Mouse (Mus musculus) testis, adult 2 months (tissue): Measurements from ENCODE around the gene Gigyf2. TPM values are rescaled to one million over a fixed set of nuclear protein-coding genes. Genes with fewer than 3 reads are reported as not detected.

Experiments used
- H3K27ac ChIP-seq: fragments of 200-500 bp; 2 replicates; pipeline ENCODE4 v1.5.1; 2012; ENCODE audit warnings: low read depth, low read length; ENCODE audit not compliant: control insufficient read depth, insufficient read depth
- H3K27me3 ChIP-seq: fragments of 200-500 bp; 2 replicates; pipeline ENCODE4 v1.6.1; 2012; ENCODE audit warnings: mild to moderate bottlenecking, low read length, moderate library complexity; ENCODE audit not compliant: control insufficient read depth, insufficient read depth
- H3K36me3 ChIP-seq: fragments of 200-500 bp; 2 replicates; pipeline ENCODE4 v1.6.1; 2012; ENCODE audit warnings: mild to moderate bottlenecking, low read length; ENCODE audit not compliant: control insufficient read depth, insufficient read depth
- H3K4me1 ChIP-seq: fragments of 200-500 bp; 2 replicates; pipeline ENCODE4 v1.6.1; 2012; ENCODE audit warnings: low read length; ENCODE audit not compliant: control insufficient read depth, insufficient read depth
- H3K4me3 ChIP-seq: fragments of 200-500 bp; 2 replicates; pipeline ENCODE4 v1.5.1; 2012; ENCODE audit warnings: low read depth, mild to moderate bottlenecking, low read length, moderate library complexity, mixed read lengths; ENCODE audit not compliant: control insufficient read depth
- CTCF ChIP-seq: fragments of 200-500 bp; IDR thresholded peaks from 2 replicates; pipeline ENCODE4 v1.5.1; 2012; ENCODE audit warnings: low read depth, mild to moderate bottlenecking, inconsistent platforms, low read length, moderate library complexity; ENCODE audit not compliant: control insufficient read depth, insufficient read depth, insufficient replicate concordance
- POLR2A ChIP-seq: fragments of 200-500 bp; IDR thresholded peaks from 2 replicates; pipeline ENCODE4 v1.6.1; 2012; ENCODE audit warnings: low read depth, mild to moderate bottlenecking, inconsistent platforms, low read length, moderate library complexity; ENCODE audit not compliant: control insufficient read depth
- polyA plus RNA-seq: library from polyadenylated mRNA; depleted of rRNA; stranded (reverse); fragments of >200 nt; gene quantifications from 2 replicates; pipeline ENCODE4 v1.2.3, GENCODE M21; 2012; rRNA removed

Gigyf2 gene
- polyA plus RNA-seq, result 63.6 and 74.0 TPM in 2 replicates

- Histone ChIP-seq H3K4me1 (no peaks in the 10 kb centered on the region), H3K4me3 (peak within 1 kb of the TSS; percentile 89), H3K27ac (peak within 1 kb of the TSS; percentile 73), H3K27me3 (no peaks in the 10 kb centered on the region), H3K36me3 (no peaks in the 10 kb centered on the region)
- TF ChIP-seq POLR2A, result peak; percentile 87
- TF ChIP-seq CTCF, result no peak
Observed at GRCm38 (mm10) chr1:87326742-87327163, at the start of gene Gigyf2. TSS of gene Gigyf2 (plus strand) at chr1:87326998.

GRCm38 (mm10) chr1:87280281-87280680 is 46.5 kb upstream of the Gigyf2 start:
- Histone ChIP-seq H3K36me3 (no peaks in the 10 kb centered on the region), H3K27me3 (no peaks in the 10 kb centered on the region), H3K4me1 (peaks cover 10% of the 10 kb centered on the region), H3K4me3 (no peak overlapping the region), H3K27ac (no peak overlapping the region)
- no peak for TF ChIP-seq POLR2A
- no peak for TF ChIP-seq CTCF

- no peak overlapping the region for H3K27ac ChIP-seq
- H3K27me3 ChIP-seq, result no peaks in the 10 kb centered on the region
- peak overlapping the region; percentile 55 for H3K4me3 ChIP-seq
Observed at GRCm38 (mm10) chr1:87281599-87282412, 45.0 kb upstream of the Gigyf2 start.

GRCm38 (mm10) chr1:87282413-87282788 is 44.4 kb upstream of the Gigyf2 start:
- Histone ChIP-seq H3K27me3 (no peaks in the 10 kb centered on the region), H3K36me3 (no peaks in the 10 kb centered on the region), H3K4me1 (peaks cover 10% of the 10 kb centered on the region), H3K27ac (no peak overlapping the region), H3K4me3 (peak overlapping the region; percentile 55)
- no peak for TF ChIP-seq POLR2A
- peak; percentile 25; the same call in 1 of the 2 replicates for TF ChIP-seq CTCF

More at GRCm38 (mm10) chr1:87281599-87282412, 45.0 kb upstream of the Gigyf2 start:
- Histone ChIP-seq H3K4me1 (peaks cover 10% of the 10 kb centered on the region), H3K36me3 (no peaks in the 10 kb centered on the region)
- TF ChIP-seq POLR2A (no peak), CTCF (no peak)

GRCm38 (mm10) chr1:87283410-87283960 is 43.3 kb upstream of the Gigyf2 start:
- Histone ChIP-seq H3K4me3 (no peak overlapping the region), H3K4me1 (peaks cover 10% of the 10 kb centered on the region), H3K27me3 (no peaks in the 10 kb centered on the region), H3K36me3 (no peaks in the 10 kb centered on the region; the same call in 1 of the 2 replicates), H3K27ac (no peak overlapping the region)
- no peak for TF ChIP-seq POLR2A
- TF ChIP-seq CTCF, result no peak

- TF ChIP-seq CTCF, result no peak
- TF ChIP-seq POLR2A, result no peak
- Histone ChIP-seq H3K4me1 (peaks cover 7% of the 10 kb centered on the region), H3K27ac (no peak overlapping the region), H3K4me3 (peak overlapping the region; percentile 7), H3K27me3 (no peaks in the 10 kb centered on the region), H3K36me3 (no peaks in the 10 kb centered on the region; the same call in 1 of the 2 replicates)
Observed at GRCm38 (mm10) chr1:87287105-87287504, 39.7 kb upstream of the Gigyf2 start.

GRCm38 (mm10) chr1:87291416-87291815 is 35.4 kb upstream of the Gigyf2 start:
- Histone ChIP-seq H3K36me3 (no peaks in the 10 kb centered on the region; the same call in 1 of the 2 replicates), H3K27me3 (no peaks in the 10 kb centered on the region), H3K4me1 (peaks cover 4% of the 10 kb centered on the region), H3K27ac (peak overlapping the region; percentile 69), H3K4me3 (no peak overlapping the region)
- TF ChIP-seq CTCF, result no peak
- TF ChIP-seq POLR2A, result no peak
